Mouse (Mus musculus): ENCODE data around the gene Fer1l4. TPM values are rescaled to one million over a fixed set of nuclear protein-coding genes. Genes with fewer than 3 reads are reported as not detected.

Gene Fer1l4
- polyA plus RNA-seq, 1 experiment = 0.98 TPM

DNA sequence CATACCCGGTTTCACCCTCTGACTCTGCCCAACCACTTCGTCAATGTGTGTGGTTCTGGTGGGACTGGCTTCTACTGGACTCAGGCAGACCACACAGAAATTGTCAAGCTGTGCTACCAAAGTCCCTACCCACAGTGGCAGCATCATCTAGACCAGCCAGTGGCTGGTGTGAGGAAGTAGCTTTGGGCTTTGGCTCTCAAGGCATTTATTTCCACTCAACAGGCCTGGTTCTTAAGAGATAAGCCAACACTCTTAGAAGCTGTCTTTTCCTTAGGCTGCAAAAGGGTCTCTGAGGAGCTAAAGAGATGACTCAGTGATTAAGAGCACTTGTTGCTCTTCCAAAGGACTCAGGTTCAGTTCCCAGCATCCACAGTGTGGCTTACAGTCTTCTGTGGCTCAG, 31.0 kb downstream of the Fer1l4 start:
- WGBS = 70% methylated on average over 2 of the region's 2 CpGs
- TF ChIP-seq CTCF (IDR thresholded peaks at IDR 0.05; ENCODE audit: insufficient read depth, low read length) = no peak
- no peak for TF ChIP-seq POLR2A (IDR thresholded peaks at IDR 0.05; ENCODE audit: borderline replicate concordance, extremely low read depth, low read depth, low read length)
- Histone ChIP-seq H3K4me3 (replicated peaks; ENCODE audit: extremely low read depth, low read depth, low read length) (no peak overlapping the region), H3K4me1 (ENCODE audit: control insufficient read depth, insufficient read depth, low read length) (no peaks in the 10 kb centered on the region)
- DNase-seq = no peak

DNA sequence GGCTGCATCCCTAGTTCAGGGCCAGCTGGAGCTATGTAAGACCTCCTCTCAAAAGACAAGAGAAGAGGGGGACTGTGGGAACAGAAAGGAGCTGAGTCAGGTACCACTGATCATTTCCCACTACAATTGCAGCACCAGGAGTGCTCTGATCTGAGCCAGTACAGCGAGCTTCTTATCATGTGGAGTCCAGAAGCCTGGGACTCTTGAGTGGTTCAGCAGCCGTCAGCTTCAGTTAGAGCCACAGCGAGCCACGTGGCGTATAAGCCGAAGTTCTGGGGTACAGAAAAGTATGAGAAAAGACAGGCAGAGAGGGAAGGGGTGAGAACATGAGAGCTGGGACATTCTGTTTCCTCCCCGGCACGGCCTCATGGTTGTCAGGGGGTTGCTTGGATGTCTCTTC, 31.5 kb downstream of the Fer1l4 start:
- 81% methylated on average over 8 of the region's 8 CpGs for WGBS
- no peak for TF ChIP-seq POLR2A (IDR thresholded peaks at IDR 0.05; ENCODE audit: borderline replicate concordance, extremely low read depth, low read depth, low read length)
- no peak for TF ChIP-seq CTCF (IDR thresholded peaks at IDR 0.05; ENCODE audit: insufficient read depth, low read length)
- DNase-seq = no peak

DNA sequence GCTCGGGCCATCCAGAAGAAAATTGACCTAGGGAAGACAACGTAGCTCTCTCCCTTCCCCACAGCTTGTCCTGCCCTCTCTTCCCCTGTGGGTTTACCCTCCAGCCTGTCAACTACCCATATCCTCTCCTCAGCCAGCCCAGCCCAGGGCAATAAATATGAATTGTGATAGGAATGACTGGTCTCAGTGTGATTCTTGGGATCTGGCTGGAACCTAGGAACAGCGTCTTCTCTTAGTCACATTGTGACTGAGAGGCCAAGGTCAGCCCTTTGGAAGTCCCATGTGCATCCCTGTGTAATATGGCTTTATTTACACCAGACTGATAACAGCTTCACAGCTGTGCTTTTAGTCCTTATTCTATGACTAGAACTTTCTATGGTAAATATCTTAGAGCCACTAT, 34.6 kb downstream of the Fer1l4 start:
- no peak for DNase-seq
- TF ChIP-seq POLR2A (IDR thresholded peaks at IDR 0.05; ENCODE audit: borderline replicate concordance, extremely low read depth, low read depth, low read length) (no peak), CTCF (IDR thresholded peaks at IDR 0.05; ENCODE audit: insufficient read depth, low read length) (no peak)
- no peaks in the 10 kb centered on the region for H3K4me1 ChIP-seq (ENCODE audit: control insufficient read depth, insufficient read depth, low read length)
- WGBS = 89% methylated on average over 3 of the region's 3 CpGs
- no peak overlapping the region for H3K4me3 ChIP-seq (replicated peaks; ENCODE audit: extremely low read depth, low read depth, low read length)

More for the DNA sequence above, 31.5 kb downstream of the Fer1l4 start:
- Histone ChIP-seq H3K4me3 (replicated peaks; ENCODE audit: extremely low read depth, low read depth, low read length) (no peak overlapping the region), H3K4me1 (ENCODE audit: control insufficient read depth, insufficient read depth, low read length) (no peaks in the 10 kb centered on the region)

DNA sequence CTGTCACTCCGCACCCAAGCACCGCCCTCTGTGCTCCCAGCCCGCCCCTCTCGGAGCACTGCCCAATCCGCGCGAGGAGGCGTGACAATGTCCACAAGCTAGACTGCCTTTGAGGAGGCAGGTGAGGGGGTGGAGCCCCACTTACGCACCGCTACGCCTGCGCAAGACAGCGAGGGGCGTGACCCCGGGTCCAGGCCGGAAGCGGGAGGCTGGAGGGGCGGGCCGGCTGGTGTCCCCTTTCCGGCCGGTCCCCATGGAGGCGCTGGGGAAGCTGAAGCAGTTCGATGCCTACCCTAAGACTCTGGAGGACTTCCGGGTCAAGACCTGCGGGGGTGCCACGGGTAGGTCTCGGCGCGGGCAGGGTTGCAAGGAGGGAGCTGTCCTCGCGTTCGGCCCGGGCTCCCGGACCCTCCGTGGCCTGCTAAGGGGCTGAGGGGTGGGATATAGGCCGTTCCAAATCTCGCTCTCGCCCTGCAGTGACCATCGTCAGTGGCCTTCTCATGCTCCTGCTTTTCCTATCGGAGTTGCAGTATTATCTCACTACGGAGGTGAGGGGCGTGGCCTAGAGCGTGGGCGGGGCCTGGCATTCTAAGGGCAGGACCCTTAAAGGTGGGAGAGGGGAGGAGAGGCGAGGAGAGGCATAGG, 44.7 kb downstream of the Fer1l4 start, which contains the start of the genes 6430550D23Rik and Ergic3:
TSS of gene 6430550D23Rik (minus strand) at position 90 of the 645 bp plus-strand sequence.
TSS of gene Ergic3 (plus strand) at position 158 of the 645 bp plus-strand sequence.
- no peaks in the 10 kb centered on the region for H3K4me1 ChIP-seq (ENCODE audit: control insufficient read depth, insufficient read depth, low read length)
- H3K4me3 ChIP-seq (replicated peaks; ENCODE audit: extremely low read depth, low read depth, low read length) = peak within 1 kb of the TSS; percentile 77
- TF ChIP-seq CTCF (IDR thresholded peaks at IDR 0.05; ENCODE audit: insufficient read depth, low read length) = no peak
- peak; percentile 37; the same call in 1 of the 2 replicates for TF ChIP-seq POLR2A (IDR thresholded peaks at IDR 0.05; ENCODE audit: borderline replicate concordance, extremely low read depth, low read depth, low read length)
- WGBS = under 1% methylated on average over 45 of the region's 45 CpGs
- peak; percentile 99 for DNase-seq

DNA sequence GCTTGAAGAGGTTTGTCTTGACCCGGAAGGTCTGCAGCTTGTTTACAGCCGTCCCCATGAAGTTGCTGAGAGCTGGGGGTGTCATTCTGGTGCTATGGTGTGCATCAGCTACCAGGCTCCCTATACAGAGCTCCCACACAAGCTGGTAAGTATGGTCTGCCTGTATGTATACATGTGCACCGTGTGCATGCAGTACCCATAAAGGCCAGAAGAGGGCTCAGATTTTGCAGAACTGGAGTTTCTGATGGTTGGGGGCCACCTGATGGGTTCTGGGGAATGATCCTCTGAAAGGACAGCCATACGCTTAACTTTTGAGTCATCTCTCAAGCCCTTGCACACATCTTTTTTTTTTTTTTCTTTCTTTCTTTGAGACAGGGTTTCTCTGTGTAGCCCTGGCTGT, 47.4 kb downstream of the Fer1l4 start:
- DNase-seq = no peak
- Histone ChIP-seq H3K4me1 (ENCODE audit: control insufficient read depth, insufficient read depth, low read length) (no peaks in the 10 kb centered on the region), H3K4me3 (replicated peaks; ENCODE audit: extremely low read depth, low read depth, low read length) (no peak overlapping the region)
- WGBS = 87% methylated on average over 4 of the region's 4 CpGs
- no peak for TF ChIP-seq CTCF (IDR thresholded peaks at IDR 0.05; ENCODE audit: insufficient read depth, low read length)
- TF ChIP-seq POLR2A (IDR thresholded peaks at IDR 0.05; ENCODE audit: borderline replicate concordance, extremely low read depth, low read depth, low read length) = no peak

DNA sequence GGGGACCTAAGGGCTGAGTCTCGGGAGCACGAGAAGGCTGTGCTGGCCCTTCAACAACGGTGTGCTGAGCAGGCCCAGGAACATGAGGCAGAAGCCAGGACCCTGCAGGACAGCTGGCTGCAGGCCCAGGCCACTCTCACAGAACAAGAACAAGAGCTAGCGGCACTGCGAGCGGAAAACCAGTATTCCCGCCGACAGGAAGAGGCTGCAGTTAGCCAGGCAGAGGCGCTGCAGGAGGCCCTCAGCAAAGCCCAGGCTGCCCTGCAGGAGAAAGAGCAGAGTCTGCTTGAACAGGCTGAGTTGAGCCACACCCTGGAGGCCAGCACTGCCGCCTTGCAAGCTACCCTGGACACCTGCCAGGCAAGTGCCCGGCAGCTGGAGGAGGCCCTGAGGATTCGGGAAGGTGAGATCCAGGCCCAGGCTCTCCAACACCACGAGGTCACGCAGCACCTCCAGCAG, 60.9 kb downstream of the Fer1l4 start:
- WGBS = 58% methylated on average over 14 of the region's 14 CpGs
- no peaks in the 10 kb centered on the region for H3K4me1 ChIP-seq (ENCODE audit: control insufficient read depth, insufficient read depth, low read length)
- H3K4me3 ChIP-seq (replicated peaks; ENCODE audit: extremely low read depth, low read depth, low read length) = no peak overlapping the region
- no peak for TF ChIP-seq CTCF (IDR thresholded peaks at IDR 0.05; ENCODE audit: insufficient read depth, low read length)
- no peak for TF ChIP-seq POLR2A (IDR thresholded peaks at IDR 0.05; ENCODE audit: borderline replicate concordance, extremely low read depth, low read depth, low read length)
- peak; percentile 58 for DNase-seq

DNA sequence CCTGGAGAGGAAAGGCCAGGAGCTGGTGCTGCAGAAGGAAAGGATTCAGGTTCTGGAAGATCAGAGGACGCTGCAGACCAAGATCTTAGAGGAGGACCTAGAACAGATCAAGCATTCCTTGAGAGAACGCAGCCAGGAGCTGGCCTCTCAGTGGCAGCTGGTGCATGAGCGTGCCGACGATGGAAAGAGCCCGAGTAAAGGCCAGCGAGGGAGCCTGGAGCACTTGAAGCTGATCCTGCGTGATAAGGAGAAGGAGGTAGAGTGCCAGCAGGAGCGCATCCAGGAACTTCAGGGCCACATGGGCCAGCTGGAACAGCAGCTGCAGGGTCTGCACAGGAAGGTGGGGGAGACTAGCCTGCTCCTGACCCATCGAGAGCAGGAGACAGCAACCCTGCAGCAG, 61.6 kb downstream of the Fer1l4 start:
- no peaks in the 10 kb centered on the region for H3K4me1 ChIP-seq (ENCODE audit: control insufficient read depth, insufficient read depth, low read length)
- DNase-seq = no peak
- H3K4me3 ChIP-seq (replicated peaks; ENCODE audit: extremely low read depth, low read depth, low read length) = no peak overlapping the region
- TF ChIP-seq POLR2A (IDR thresholded peaks at IDR 0.05; ENCODE audit: borderline replicate concordance, extremely low read depth, low read depth, low read length) (no peak), CTCF (IDR thresholded peaks at IDR 0.05; ENCODE audit: insufficient read depth, low read length) (no peak)
- WGBS = 83% methylated on average over 10 of the region's 10 CpGs

DNA sequence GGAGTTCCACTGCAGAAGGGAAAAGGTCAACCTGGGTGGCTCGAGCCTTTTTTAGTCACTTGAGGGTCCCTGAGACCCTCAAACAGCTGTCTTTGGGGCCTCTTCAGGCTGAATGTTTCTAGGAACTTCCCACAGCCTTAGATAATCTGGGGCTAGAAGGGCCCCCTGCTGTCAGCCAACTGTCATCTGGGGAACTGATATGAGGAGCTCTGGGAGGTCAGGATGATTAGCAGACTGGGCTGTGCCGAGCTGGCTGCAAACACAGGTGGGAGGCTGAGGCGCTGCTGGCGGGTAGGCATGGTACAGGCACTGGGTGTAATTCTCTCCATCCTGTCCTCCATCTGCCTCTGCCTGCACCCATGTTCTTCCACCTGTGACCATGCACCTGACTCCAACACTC, 63.7 kb downstream of the Fer1l4 start:
- 70% methylated on average over 4 of the region's 4 CpGs for WGBS

DNA sequence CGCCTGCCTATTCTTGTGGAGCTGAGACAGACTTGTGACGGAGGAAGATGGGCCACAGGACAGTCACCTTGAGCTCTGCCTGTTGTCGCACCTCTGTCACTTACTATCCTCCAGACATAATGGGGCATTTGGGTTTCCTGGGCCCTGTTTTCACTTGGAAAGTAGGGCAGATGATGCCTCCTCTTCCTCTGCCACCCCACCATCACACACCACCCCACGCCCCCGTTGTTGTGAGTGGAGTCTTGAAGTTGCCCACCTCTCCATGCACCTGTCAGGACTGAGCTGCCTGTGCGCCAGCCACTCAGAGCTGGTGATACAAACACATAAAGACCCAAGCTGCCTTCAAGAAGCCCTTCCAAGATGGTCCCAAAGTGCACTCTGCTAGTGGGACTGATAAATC, 65.6 kb downstream of the Fer1l4 start:
- no peak overlapping the region for H3K4me3 ChIP-seq (replicated peaks; ENCODE audit: extremely low read depth, low read depth, low read length)
- 94% methylated on average over 6 of the region's 6 CpGs for WGBS
- TF ChIP-seq CTCF (IDR thresholded peaks at IDR 0.05; ENCODE audit: insufficient read depth, low read length) (no peak), POLR2A (IDR thresholded peaks at IDR 0.05; ENCODE audit: borderline replicate concordance, extremely low read depth, low read depth, low read length) (no peak)

More for the DNA sequence above, 63.7 kb downstream of the Fer1l4 start:
- H3K4me3 ChIP-seq (replicated peaks; ENCODE audit: extremely low read depth, low read depth, low read length) = no peak overlapping the region
- TF ChIP-seq POLR2A (IDR thresholded peaks at IDR 0.05; ENCODE audit: borderline replicate concordance, extremely low read depth, low read depth, low read length) = no peak
- no peak for TF ChIP-seq CTCF (IDR thresholded peaks at IDR 0.05; ENCODE audit: insufficient read depth, low read length)
- H3K4me1 ChIP-seq (ENCODE audit: control insufficient read depth, insufficient read depth, low read length) = no peaks in the 10 kb centered on the region
- DNase-seq = no peak

DNA sequence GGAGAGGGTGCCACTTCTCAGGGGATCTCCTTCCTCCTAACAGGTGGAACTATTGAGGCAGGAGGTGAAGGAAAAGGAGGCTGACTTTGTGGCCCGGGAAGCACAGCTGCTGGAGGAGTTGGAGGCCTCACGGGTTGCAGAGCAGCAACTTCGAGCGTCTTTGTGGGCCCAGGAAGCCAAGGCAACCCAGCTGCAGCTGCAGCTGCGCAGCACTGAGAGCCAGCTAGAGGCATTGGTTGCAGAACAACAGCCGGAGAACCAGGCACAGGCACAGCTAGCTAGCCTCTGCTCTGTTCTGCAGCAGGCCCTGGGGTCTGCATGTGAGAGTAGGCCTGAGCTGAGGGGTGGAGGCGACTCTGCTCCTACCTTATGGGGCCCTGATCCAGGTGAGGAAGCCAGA, 67.0 kb downstream of the Fer1l4 start:
- Histone ChIP-seq H3K4me1 (ENCODE audit: control insufficient read depth, insufficient read depth, low read length) (no peaks in the 10 kb centered on the region), H3K4me3 (replicated peaks; ENCODE audit: extremely low read depth, low read depth, low read length) (no peak overlapping the region)
- DNase-seq = no peak
- no peak for TF ChIP-seq CTCF (IDR thresholded peaks at IDR 0.05; ENCODE audit: insufficient read depth, low read length)
- TF ChIP-seq POLR2A (IDR thresholded peaks at IDR 0.05; ENCODE audit: borderline replicate concordance, extremely low read depth, low read depth, low read length) = no peak
- 89% methylated on average over 7 of the region's 7 CpGs for WGBS

More for the DNA sequence above, 65.6 kb downstream of the Fer1l4 start:
- DNase-seq = no peak
- H3K4me1 ChIP-seq (ENCODE audit: control insufficient read depth, insufficient read depth, low read length) = no peaks in the 10 kb centered on the region
